Comparison of ENCODE assay signal across 13 mouse cellular contexts in the genomic region with DNA sequence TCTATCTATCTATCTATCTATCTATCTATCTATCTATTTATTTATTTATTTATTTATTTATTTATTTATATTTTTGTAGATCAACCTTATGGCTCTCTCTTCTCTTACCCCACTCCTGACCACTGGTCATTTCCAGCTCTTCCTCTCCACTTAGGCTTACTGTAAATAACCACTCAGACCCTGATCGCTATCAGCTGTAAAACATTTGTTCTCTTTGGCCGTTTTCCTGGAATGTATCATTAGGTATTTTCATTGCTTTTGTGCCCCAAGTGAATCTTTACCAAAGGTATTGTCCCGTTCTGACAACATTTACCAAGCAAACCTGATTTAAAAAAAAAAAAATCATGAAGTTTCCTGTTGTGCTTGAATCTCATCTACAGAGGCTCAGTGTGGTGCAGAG.
DNase-seq lines count a peak whose midpoint lies in the region; ATAC-seq and TF ChIP-seq lines count a peak whose summit lies in the region.
"Had no signal": no experiment of that assay in that cellular context is flagged by ENCODE, and none has a peak within 500 bp of the region (broad histone marks: within the 10 kb centered on the region; RNA-seq: fewer than 3 reads in every experiment).

No protein-coding gene starts in this region.

- H3K4me3 ChIP-seq in embryonic facial prominence, embryonic 14.5 days (ENCODE audit: low read depth, low read length), result no peak overlapping the region
- H3K4me3 ChIP-seq in embryonic facial prominence, embryonic 10.5 days, result no peak overlapping the region
- H3K4me3 ChIP-seq in intestine, embryonic 15.5 days (replicated peaks), result no peak overlapping the region
- H3K4me3 ChIP-seq in intestine, postnatal 0 days (ENCODE audit: low read depth, low read length), result no peak overlapping the region
- H3K4me3 ChIP-seq in lung, postnatal 0 days (ENCODE audit: low read depth, low read length), result no peak overlapping the region
- H3K4me3 ChIP-seq in myocyte, result no peak overlapping the region
- H3K4me3 ChIP-seq: hindbrain, embryonic 10.5 days had no signal

- WGBS in embryonic facial prominence, embryonic 14.5 days, result 67% methylated on average over 3 of the region's 3 CpGs
- 84% methylated on average over 3 of the region's 3 CpGs for WGBS in embryonic facial prominence, embryonic 10.5 days
- WGBS in intestine, embryonic 15.5 days, result 29% methylated on average over 3 of the region's 3 CpGs
- 39% methylated on average over 3 of the region's 3 CpGs for WGBS in intestine, postnatal 0 days
- 15% methylated on average over 3 of the region's 3 CpGs for WGBS in lung, postnatal 0 days

- no peak overlapping the region for H3ac ChIP-seq in myocyte (ENCODE audit: control insufficient read depth, insufficient read length)

- DNase-seq in embryonic facial prominence, embryonic 14.5 days (ENCODE audit: low spot score), result peak; percentile 32
- DNase-seq in embryonic facial prominence, embryonic 10.5 days (ENCODE audit: low spot score), result no peak
- DNase-seq in lung, postnatal 0 days (ENCODE audit: low spot score), result peak; percentile 86
- no peak for DNase-seq in lung, postnatal 4 days
- DNase-seq in left cerebral cortex, adult 9 months (ENCODE audit: low spot score in 2 of 2), result no peak
- DNase-seq: right cerebral cortex, adult 18-20 months; spleen, adult 18-20 months; thymus, postnatal 36 days had no signal

- H3K4me2 ChIP-seq in embryonic facial prominence, embryonic 14.5 days (ENCODE audit: low read depth, low read length), result no peak overlapping the region
- no peak overlapping the region for H3K4me2 ChIP-seq in intestine, embryonic 15.5 days (replicated peaks)
- H3K4me2 ChIP-seq in intestine, postnatal 0 days (replicated peaks; ENCODE audit: low read depth), result no peak overlapping the region
- H3K4me2 ChIP-seq in lung, postnatal 0 days (replicated peaks; ENCODE audit: low read depth, low read length), result no peak overlapping the region
- H3K4me2 ChIP-seq in myocyte (ENCODE audit: low read depth), result peak overlapping the region; percentile 57

- H3K27me3 ChIP-seq in embryonic facial prominence, embryonic 14.5 days (replicated peaks; ENCODE audit: control insufficient read depth, insufficient read depth, low read length), result no peaks in the 10 kb centered on the region
- no peaks in the 10 kb centered on the region for H3K27me3 ChIP-seq in embryonic facial prominence, embryonic 10.5 days (replicated peaks; ENCODE audit: low read depth, poor library complexity, severe bottlenecking)
- H3K27me3 ChIP-seq in intestine, embryonic 15.5 days (replicated peaks), result no peaks in the 10 kb centered on the region
- no peaks in the 10 kb centered on the region for H3K27me3 ChIP-seq in intestine, postnatal 0 days (replicated peaks; ENCODE audit: control insufficient read depth, insufficient read depth, low read length)
- no peaks in the 10 kb centered on the region for H3K27me3 ChIP-seq in lung, postnatal 0 days (replicated peaks; ENCODE audit: insufficient read depth, low read length)
- H3K27me3 ChIP-seq in myocyte (ENCODE audit: control insufficient read depth, insufficient read depth, insufficient read length), result no peaks in the 10 kb centered on the region

- H3K79me2 ChIP-seq in myocyte (ENCODE audit: control insufficient read depth, insufficient read depth), result peaks cover 6% of the 10 kb centered on the region

- TF ChIP-seq POLR2A in myocyte (IDR thresholded peaks at IDR 0.05; ENCODE audit: insufficient read length, low read depth), result no peak

- H3K9me3 ChIP-seq in embryonic facial prominence, embryonic 14.5 days (ENCODE audit: control insufficient read depth, low read length), result no peaks in the 10 kb centered on the region
- H3K9me3 ChIP-seq in embryonic facial prominence, embryonic 10.5 days, result no peaks in the 10 kb centered on the region
- no peaks in the 10 kb centered on the region for H3K9me3 ChIP-seq in intestine, embryonic 15.5 days
- H3K9me3 ChIP-seq in intestine, postnatal 0 days (ENCODE audit: control insufficient read depth), result no peaks in the 10 kb centered on the region
- H3K9me3 ChIP-seq in lung, postnatal 0 days (ENCODE audit: low read length), result no peaks in the 10 kb centered on the region
- H3K9me3 ChIP-seq: hindbrain, embryonic 10.5 days had no signal

- TF ChIP-seq CTCF in intestine, postnatal 0 days (IDR thresholded peaks at IDR 0.05; ENCODE audit: low read depth), result no peak
- TF ChIP-seq CTCF in lung, postnatal 0 days (IDR thresholded peaks at IDR 0.05), result no peak

- ATAC-seq in embryonic facial prominence, embryonic 14.5 days (ENCODE audit: low read depth), result no peak
- ATAC-seq in intestine, embryonic 15.5 days, result no peak
- ATAC-seq in intestine, postnatal 0 days, result no peak
- peak; percentile 69 for ATAC-seq in lung, postnatal 0 days

- H3K4me1 ChIP-seq in embryonic facial prominence, embryonic 14.5 days (ENCODE audit: control insufficient read depth, insufficient read depth, low read length), result no peaks in the 10 kb centered on the region
- H3K4me1 ChIP-seq in embryonic facial prominence, embryonic 10.5 days, result no peaks in the 10 kb centered on the region
- H3K4me1 ChIP-seq in intestine, embryonic 15.5 days (replicated peaks), result 0 out of 2 replicates have a peak, but pooled peaks cover 5% of the 10 kb centered on the region
- H3K4me1 ChIP-seq in intestine, postnatal 0 days (replicated peaks; ENCODE audit: control insufficient read depth, insufficient read depth, low read length), result no peaks in the 10 kb centered on the region
- peaks cover 19% of the 10 kb centered on the region for H3K4me1 ChIP-seq in lung, postnatal 0 days (ENCODE audit: insufficient read depth, low read depth, low read length)

- H3K9ac ChIP-seq in embryonic facial prominence, embryonic 14.5 days (ENCODE audit: low read depth, low read length), result no peak overlapping the region
- H3K9ac ChIP-seq in intestine, embryonic 15.5 days, result no peak overlapping the region
- H3K9ac ChIP-seq in intestine, postnatal 0 days (ENCODE audit: low read depth, low read length), result no peak overlapping the region
- H3K9ac ChIP-seq in lung, postnatal 0 days (replicated peaks; ENCODE audit: low read depth), result no peak overlapping the region
- H3K9ac ChIP-seq: liver, embryonic 14.5 days had no signal

- peak overlapping the region; percentile 52; the same call in 1 of the 2 replicates for H3K27ac ChIP-seq in embryonic facial prominence, embryonic 14.5 days (replicated peaks; ENCODE audit: low read depth, low read length)
- no peak overlapping the region for H3K27ac ChIP-seq in embryonic facial prominence, embryonic 10.5 days (replicated peaks)
- H3K27ac ChIP-seq in intestine, embryonic 15.5 days, result 0 out of 2 replicates have a peak overlapping the region, but pooled peaks have one; percentile 56
- no peak overlapping the region for H3K27ac ChIP-seq in intestine, postnatal 0 days (ENCODE audit: low read depth, low read length)
- peak overlapping the region; percentile 68 for H3K27ac ChIP-seq in lung, postnatal 0 days (ENCODE audit: low read length)
- H3K27ac ChIP-seq: hindbrain, embryonic 10.5 days; liver, embryonic 14.5 days had no signal

- H3K36me3 ChIP-seq in embryonic facial prominence, embryonic 14.5 days (ENCODE audit: control insufficient read depth, insufficient read depth, low read length), result peaks cover 25% of the 10 kb centered on the region
- peaks cover 22% of the 10 kb centered on the region for H3K36me3 ChIP-seq in embryonic facial prominence, embryonic 10.5 days (replicated peaks)
- peaks cover 9% of the 10 kb centered on the region for H3K36me3 ChIP-seq in intestine, embryonic 15.5 days
- H3K36me3 ChIP-seq in intestine, postnatal 0 days (ENCODE audit: control insufficient read depth, insufficient read depth), result peaks cover 11% of the 10 kb centered on the region
- no peaks in the 10 kb centered on the region for H3K36me3 ChIP-seq in lung, postnatal 0 days (ENCODE audit: insufficient read depth, low read length)
- peaks cover 8% of the 10 kb centered on the region for H3K36me3 ChIP-seq in myocyte (ENCODE audit: control insufficient read depth, insufficient read depth)

- TF ChIP-seq EP300 in lung, postnatal 0 days (IDR thresholded peaks at IDR 0.05), result peak; percentile 59

TF ChIP-seq in myocyte, 11 proteins besides CTCF, POLR2A, EP300 and RAD21:
- TF ChIP-seq TCF12 (IDR thresholded peaks at IDR 0.05; ENCODE audit: insufficient read depth, poor library complexity, severe bottlenecking) (peak; percentile 21), SRF (IDR thresholded peaks at IDR 0.05; ENCODE audit: control insufficient read depth, insufficient read length, low read depth) (no peak)

Comparison
In these comparisons a context has a peak if more than half of its experiments do, and no peak if none do; other contexts are left out.
1. DNase-seq: peak in embryonic facial prominence, embryonic 14.5 days (single experiment) and lung, postnatal 0 days (single experiment); none in embryonic facial prominence, embryonic 10.5 days (single experiment), lung, postnatal 4 days (0 of 2) and left cerebral cortex, adult 9 months (0 of 2).
2. H3K27ac ChIP-seq: peak in embryonic facial prominence, embryonic 14.5 days (single experiment), intestine, embryonic 15.5 days (single experiment) and lung, postnatal 0 days (single experiment); none in embryonic facial prominence, embryonic 10.5 days (single experiment) and intestine, postnatal 0 days (single experiment).